Comparison of ENCODE assay signal across 10 mouse cellular contexts in genomic region chr3:125937536-125938091, GRCm38 (mm10). TPM values are rescaled to one million over a fixed set of nuclear protein-coding genes. Genes with fewer than 3 reads are reported as not detected.
A peak's percentile ranks its signal among the peaks of the same experiment; 100 is the strongest.
DNase-seq lines count a peak whose midpoint lies in the region; ATAC-seq and TF ChIP-seq lines count a peak whose summit lies in the region.
"Had no signal": no experiment of that assay in that cellular context is flagged by ENCODE, and none has a peak within 500 bp of the region (broad histone marks: within the 10 kb centered on the region; RNA-seq: fewer than 3 reads in every experiment).

No protein-coding gene starts in this region.

- H3K27me3 ChIP-seq in heart, embryonic 13.5 days (replicated peaks), result peaks cover 55% of the 10 kb centered on the region
- no peaks in the 10 kb centered on the region for H3K27me3 ChIP-seq in Patski
- peaks cover 9% of the 10 kb centered on the region for H3K27me3 ChIP-seq in forebrain, embryonic 13.5 days
- H3K27me3 ChIP-seq in neural tube, embryonic 14.5 days (ENCODE audit: control insufficient read depth, insufficient read depth, low read length), result no peaks in the 10 kb centered on the region

- DNase-seq in heart, adult 8-10 months (ENCODE audit: low spot score), result no peak
- no peak for DNase-seq in Patski (ENCODE audit: low read depth, low spot score)
- peak; percentile 14 for DNase-seq in kidney, postnatal 14 days
- DNase-seq in ovary, postnatal 10 days (ENCODE audit: low spot score), result no peak
- DNase-seq in lung, postnatal 25 days (ENCODE audit: low spot score), result no peak

- H3K36me3 ChIP-seq in heart, embryonic 13.5 days, result no peaks in the 10 kb centered on the region
- no peaks in the 10 kb centered on the region for H3K36me3 ChIP-seq in forebrain, embryonic 13.5 days (ENCODE audit: poor library complexity, severe bottlenecking)
- no peaks in the 10 kb centered on the region for H3K36me3 ChIP-seq in neural tube, embryonic 14.5 days (ENCODE audit: control insufficient read depth, insufficient read depth, low read length)

- peak overlapping the region; percentile 66 for H3K4me3 ChIP-seq in heart, embryonic 13.5 days
- peak overlapping the region; percentile 68 for H3K4me3 ChIP-seq in forebrain, embryonic 13.5 days
- peak overlapping the region; percentile 72 for H3K4me3 ChIP-seq in neural tube, embryonic 14.5 days (ENCODE audit: low read depth, low read length)

- CTCF ChIA-PET in Patski (lab: Charles Lee), result interaction anchor here (0.9 kb wide), 1 partner anchor 91 kb away, joined by 3 read pairs; no protein-coding TSS in a partner anchor

- no peaks in the 10 kb centered on the region for H3K9me3 ChIP-seq in heart, embryonic 13.5 days
- no peaks in the 10 kb centered on the region for H3K9me3 ChIP-seq in forebrain, embryonic 13.5 days (replicated peaks)
- H3K9me3 ChIP-seq in neural tube, embryonic 14.5 days (ENCODE audit: control insufficient read depth, low read length), result no peaks in the 10 kb centered on the region

- H3K27ac ChIP-seq in heart, embryonic 13.5 days (replicated peaks), result no peak overlapping the region
- peak overlapping the region; percentile 70; the same call in 1 of the 2 replicates for H3K27ac ChIP-seq in forebrain, embryonic 13.5 days
- H3K27ac ChIP-seq in neural tube, embryonic 14.5 days (ENCODE audit: low read depth, low read length), result no peak overlapping the region

- WGBS in heart, embryonic 13.5 days, result 1% methylated on average over 42 of the region's 43 CpGs
- WGBS in forebrain, embryonic 13.5 days, result under 1% methylated on average over 39 of the region's 43 CpGs
- under 1% methylated on average over 42 of the region's 43 CpGs for WGBS in neural tube, embryonic 14.5 days

- no peak for ATAC-seq in heart, embryonic 13.5 days (ENCODE audit: extremely low read depth, insufficient number of reproducible peaks, low FRiP score, low TSS enrichment)
- ATAC-seq in Patski, result peak; percentile 61
- ATAC-seq in forebrain, embryonic 13.5 days, result peak; percentile 73
- ATAC-seq in neural tube, embryonic 14.5 days (ENCODE audit: low read depth), result peak; percentile 63; the same call in 1 of the 2 replicates

- no peak for TF ChIP-seq CTCF in Patski (IDR thresholded peaks at IDR 0.05)

- H3K9ac ChIP-seq in heart, embryonic 13.5 days, result peak overlapping the region; percentile 62
- H3K9ac ChIP-seq in forebrain, embryonic 13.5 days, result peak overlapping the region; percentile 68
- H3K9ac ChIP-seq in neural tube, embryonic 14.5 days (replicated peaks; ENCODE audit: low read depth, low read length), result peak overlapping the region; percentile 51

- peak overlapping the region; percentile 97 for H3K4me2 ChIP-seq in heart, embryonic 13.5 days
- H3K4me2 ChIP-seq in forebrain, embryonic 13.5 days, result peak overlapping the region; percentile 90
- peak overlapping the region; percentile 72 for H3K4me2 ChIP-seq in neural tube, embryonic 14.5 days (ENCODE audit: low read depth, low read length)

- POLR2A ChIA-PET in Patski (lab: Charles Lee), result interaction anchor here (0.6 kb wide), 1 partner anchor 62 kb away, joined by 5 read pairs; no protein-coding TSS in a partner anchor

- H3K4me1 ChIP-seq in heart, embryonic 13.5 days, result peaks cover 12% of the 10 kb centered on the region
- peaks cover 10% of the 10 kb centered on the region for H3K4me1 ChIP-seq in forebrain, embryonic 13.5 days
- 0 out of 2 replicates have a peak, but pooled peaks cover 6% of the 10 kb centered on the region for H3K4me1 ChIP-seq in neural tube, embryonic 14.5 days (ENCODE audit: control insufficient read depth, insufficient read depth, low read length)

- in situ Hi-C loops in Patski (cut with MboI; ENCODE audit: low pct_unique_long_range_greater_than_20kb), result loop anchor here (10.0 kb wide), 1 partner anchor 53 kb away; no protein-coding TSS in a partner anchor

RNA-seq across cellular contexts. Expression of gene Ugt8a, which starts 0.8 kb away (rescaled TPM):
- 0.25 and 0.37 TPM in 2 replicates for polyA plus RNA-seq in heart, embryonic 13.5 days (2015; fragmentation: Nextera tagmentation; extraction: Ambion mirVana)
- under 1 TPM in 1 of 4 experiments, not detected in 3; 0.05 TPM for total RNA-seq in heart, adult 8-10 months (2022)
- 106 TPM for polyA plus RNA-seq in Patski (2021)
- polyA plus RNA-seq in forebrain, embryonic 13.5 days (2015; fragmentation: Nextera tagmentation; extraction: Ambion mirVana), result 3.1 and 3.7 TPM in 2 replicates
- 6.8 and 6.9 TPM in 2 replicates for polyA plus RNA-seq in neural tube, embryonic 14.5 days (2014; fragmentation: Nextera tagmentation; extraction: Ambion mirVana)
- total RNA-seq: MEL had no signal
- polyA plus RNA-seq: spleen, adult 2 months had no signal

Comparison
In these comparisons a context has a peak if more than half of its experiments do, and no peak if none do; other contexts are left out.
1. RNA of gene Ugt8a, which starts 0.8 kb away (polyA plus RNA-seq): 106 TPM in Patski (single experiment); 6.8 to 6.9 TPM in neural tube, embryonic 14.5 days, 3.1 to 3.7 TPM in forebrain, embryonic 13.5 days and 0.25 to 0.37 TPM in heart, embryonic 13.5 days; every median in the first group is over 10 times any median in the second.
2. Peak in every context shown above with its lines, with median percentiles within 50 percentile points of each other: H3K4me2 ChIP-seq, H3K4me3 ChIP-seq and H3K9ac ChIP-seq.